Mouse (Mus musculus): Measurements from ENCODE around the gene Ctnnal1.

Ctnnal1 gene

DNA sequence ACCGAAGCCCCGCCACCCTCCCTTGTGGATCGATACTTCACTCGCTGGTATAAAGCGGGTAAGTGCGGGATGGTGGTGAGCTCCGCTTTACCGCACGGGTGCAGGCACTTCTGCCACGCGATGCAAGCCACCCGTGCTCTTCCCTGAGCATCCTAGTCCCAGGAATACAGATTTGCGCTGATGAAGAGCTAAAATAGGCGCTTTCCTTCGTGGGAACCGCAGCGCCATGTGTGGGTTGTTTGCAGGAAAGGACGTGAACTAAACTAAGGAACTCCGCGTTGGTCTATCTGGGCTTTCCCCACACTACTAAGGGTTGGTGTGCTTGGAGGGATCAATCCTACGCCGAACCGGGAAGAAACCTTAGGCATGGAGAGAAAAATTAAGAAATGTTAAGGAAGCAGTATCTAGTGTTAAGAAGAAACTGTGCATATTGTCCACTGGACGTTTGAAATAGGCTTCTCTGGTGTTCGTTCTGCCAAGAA, 62.3 kb downstream of the Ctnnal1 start:
- in situ Hi-C loops (cut with MboI, MseI) = no loop called here

DNA sequence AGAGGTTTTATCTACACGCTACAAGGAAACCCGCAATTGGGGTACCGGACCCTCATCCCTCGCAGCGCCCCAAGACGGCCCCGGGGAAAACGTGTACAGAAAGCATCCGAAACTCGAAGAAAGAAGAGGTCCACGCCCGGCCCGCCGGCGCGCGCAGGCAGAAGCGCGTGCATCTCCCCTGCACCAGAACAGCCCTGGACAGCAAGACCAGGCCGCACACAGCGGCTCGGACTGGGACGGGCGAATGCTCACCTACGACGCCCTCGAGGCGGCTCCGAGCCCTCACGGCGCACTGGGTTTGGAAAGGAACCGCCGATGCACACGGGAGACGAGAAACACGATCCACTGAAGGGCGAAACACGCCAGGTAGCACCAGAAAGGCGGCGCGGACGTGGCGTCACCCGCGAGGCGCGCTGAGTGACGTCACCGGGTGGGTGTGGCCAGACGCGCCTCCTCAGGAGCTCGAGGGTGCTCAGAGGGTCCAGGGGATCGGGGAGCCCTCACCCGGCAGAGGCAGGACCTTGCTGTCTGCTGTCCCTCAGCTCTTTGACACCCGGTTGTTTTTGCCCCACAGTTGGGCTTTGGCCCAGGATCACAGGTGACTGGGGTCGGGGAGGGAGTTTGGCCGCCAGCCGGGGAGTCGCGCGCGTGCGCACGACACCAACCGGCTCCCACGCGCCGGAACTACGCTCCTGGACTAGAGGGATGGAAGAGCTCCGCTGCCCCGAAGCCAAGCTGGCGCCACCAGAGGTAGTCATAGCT, 62.9 kb downstream of the Ctnnal1 start, which contains the start of the genes Elp1 and Fam206a:
TSS of gene Elp1 (minus strand) at position 425 of the 762 bp plus-strand sequence.
TSS of gene Fam206a (plus strand) at position 439 of the 762 bp plus-strand sequence.
- in situ Hi-C loops (cut with MboI, MseI) = no loop called here

DNA sequence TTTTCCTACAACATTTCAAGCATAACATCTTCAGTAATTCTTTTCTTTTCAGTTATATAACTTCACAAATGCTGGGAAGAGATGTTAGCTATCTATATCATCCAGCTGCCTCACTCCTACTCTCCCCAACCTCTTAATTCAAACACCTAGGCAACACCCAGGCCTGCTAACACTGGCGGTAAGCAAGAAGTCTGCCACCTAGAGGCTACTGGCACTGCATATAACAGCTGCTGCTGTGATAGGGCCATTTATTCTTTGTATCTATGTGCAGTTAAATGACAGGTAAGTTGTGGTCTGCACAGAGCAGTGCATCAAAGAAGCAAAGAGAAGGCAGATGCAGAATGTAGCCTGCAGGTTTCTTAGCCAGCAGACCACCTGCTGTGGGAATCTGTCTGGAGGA, 73.6 kb downstream of the Ctnnal1 start:
- in situ Hi-C loops (cut with MboI, MseI) = no loop called here

GRCm38 (mm10) chr4:56771065-56771464, 93.9 kb downstream of the Ctnnal1 start:
- in situ Hi-C loops (cut with MboI, MseI) = no loop called here

DNA sequence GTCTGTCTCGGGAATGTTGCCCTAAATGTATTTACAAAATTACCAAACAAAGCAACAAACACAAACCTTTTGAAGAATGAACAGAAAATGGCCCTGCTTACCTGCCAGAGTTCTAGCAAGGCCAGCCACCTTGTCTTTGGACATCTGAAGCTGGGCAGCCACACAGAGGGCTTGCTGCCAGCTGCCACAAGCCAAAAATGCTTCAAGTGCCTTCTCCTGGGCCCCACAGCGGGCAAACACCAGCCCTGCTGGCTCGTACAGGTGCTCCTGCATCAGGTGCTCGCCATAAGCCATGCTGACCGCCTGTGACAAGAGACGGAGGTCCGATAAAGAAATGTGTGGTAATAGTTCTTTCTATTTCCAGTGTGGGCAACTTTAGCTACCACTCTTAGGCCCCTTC, 96.1 kb downstream of the Ctnnal1 start:
- in situ Hi-C loops (cut with MboI, MseI) = no loop called here

DNA sequence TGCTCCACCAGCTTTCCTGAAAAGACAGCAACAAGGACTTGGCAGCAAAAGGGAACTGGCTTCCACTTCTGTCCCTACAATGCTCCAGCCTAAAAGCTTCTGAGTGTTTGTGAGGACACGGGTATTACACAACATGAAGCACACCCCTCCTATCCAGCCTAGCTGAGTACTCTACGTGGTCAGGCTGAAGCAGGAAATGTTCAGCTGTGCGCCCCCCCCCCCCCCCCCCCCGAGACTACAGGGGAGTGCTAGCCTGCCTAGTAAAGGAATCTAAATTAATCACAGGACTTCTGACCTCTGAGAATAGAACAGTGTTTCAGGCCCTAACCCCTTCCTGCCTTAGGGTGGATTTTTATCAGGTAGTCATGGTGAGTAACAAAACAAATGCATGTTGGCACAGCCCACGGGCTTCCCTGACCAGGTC, 97.1 kb downstream of the Ctnnal1 start:
- in situ Hi-C loops (cut with MboI, MseI) = no loop called here
